Mouse (Mus musculus): ENCODE results near the gene Rnf7.

DNA sequence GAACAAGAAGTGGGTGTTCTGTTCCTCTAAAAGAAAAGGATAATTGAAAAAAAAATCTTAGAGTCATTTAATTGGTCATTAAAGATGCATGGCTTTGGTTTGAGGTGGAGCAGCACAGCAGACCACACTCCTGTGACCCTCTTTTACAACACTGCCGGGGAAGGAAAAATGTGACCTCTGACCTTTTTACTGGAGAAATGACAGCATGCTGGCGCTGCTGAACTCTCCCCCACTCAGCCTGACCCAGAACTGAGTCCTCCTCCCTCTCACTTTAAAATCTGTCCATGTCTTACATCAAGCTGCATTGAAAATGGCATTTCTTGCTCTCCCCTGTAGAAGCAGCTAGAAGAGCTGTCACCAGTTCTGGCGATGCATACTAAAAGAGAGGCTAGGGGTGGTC lies 14.7 kb upstream of the Rnf7 start:
- no peak for TF ChIP-seq CTCF (conservative IDR thresholded peaks at IDR 0.05; ENCODE audit: insufficient read depth, insufficient read length, low read depth, low read length)
- no peak for TF ChIP-seq POLR2A (IDR thresholded peaks at IDR 0.05; ENCODE audit: low read depth, low read length)

Data from kidney, adult 2 months (tissue).